Mouse (Mus musculus): Measurements from ENCODE around the gene Marcks. TPM values are rescaled to one million over a fixed set of nuclear protein-coding genes. Genes with fewer than 3 reads are reported as not detected.

Gene Marcks
- total RNA-seq, 2 experiments from 2014 or later = 5.1 to 10.1 TPM

Other genes with a start within 250 kb of the Marcks start
- 117 and 151 TPM in 2 replicates for gene Hdac2, start 164.4 kb downstream of the Marcks start, total RNA-seq (2014; fragmentation: Nextera tagmentation)
- 180 and 182 TPM in 2 replicates for gene Hdac2, start 164.4 kb downstream of the Marcks start, total RNA-seq (2017)